Mouse (Mus musculus) embryonic facial prominence, embryonic 14.5 days (tissue): ENCODE data around the gene Dnajb7. TPM values are rescaled to one million over a fixed set of nuclear protein-coding genes. Genes with fewer than 3 reads are reported as not detected.
A peak's percentile ranks its signal among the peaks of the same experiment; 100 is the strongest.

Source experiments
- ATAC-seq: fragments of 200-750 bp; cut with Nextera tagmentation; 2 replicates; pipeline ENCODE4 v1.8.0; 2017; ENCODE audit warnings: low read depth, moderate number of reproducible peaks, moderate TSS enrichment
- DNase-seq: peaks from one replicate; pipeline ENCODE4 v3.0.0-alpha.2; 2015; ENCODE audit warnings: low spot score
- H3K27ac ChIP-seq: fragments of 300-500 bp; sonication (generic); replicated peaks from 2 replicates; pipeline ENCODE4 v1.5.1; 2014; ENCODE audit warnings: low read depth, mild to moderate bottlenecking, low read length, moderate library complexity
- H3K27me3 ChIP-seq: fragments of 300-500 bp; sonication (generic); replicated peaks from 2 replicates; pipeline ENCODE4 v1.6.1; 2014; ENCODE audit warnings: low read length; ENCODE audit not compliant: control insufficient read depth, insufficient read depth
- H3K36me3 ChIP-seq: fragments of 300-500 bp; sonication (generic); 2 replicates; pipeline ENCODE4 v1.6.1; 2014; ENCODE audit warnings: low read length, mixed read lengths; ENCODE audit not compliant: control insufficient read depth, insufficient read depth
- H3K4me1 ChIP-seq: fragments of 300-500 bp; sonication (generic); 2 replicates; pipeline ENCODE4 v1.6.1; 2014; ENCODE audit warnings: antibody characterized with exemption, low read length; ENCODE audit not compliant: control insufficient read depth, insufficient read depth
- H3K4me2 ChIP-seq: fragments of 300-500 bp; sonication (generic); 2 replicates; pipeline ENCODE4 v1.6.1; 2014; ENCODE audit warnings: low read depth, mild to moderate bottlenecking, low read length, moderate library complexity, mixed read lengths
- H3K4me3 ChIP-seq: fragments of 300-500 bp; sonication (generic); 2 replicates; pipeline ENCODE4 v1.5.1; 2014; ENCODE audit warnings: low read depth, mild to moderate bottlenecking, low read length
- H3K9ac ChIP-seq: fragments of 300-500 bp; sonication (generic); 2 replicates; pipeline ENCODE4 v1.6.1; 2014; ENCODE audit warnings: low read depth, mild to moderate bottlenecking, low read length, moderate library complexity, mixed read lengths
- H3K9me3 ChIP-seq: fragments of 300-500 bp; sonication (generic); 2 replicates; pipeline ENCODE4 v1.6.1; 2016; ENCODE audit warnings: low read length; ENCODE audit not compliant: control insufficient read depth
- WGBS: fragments of 180-500 bp; shearing (Covaris S2); extraction: QIAGEN DNeasy Blood & Tissue Kit; methylation state at CpG from one replicate; pipeline ENCODE4 v1.1.7; 2014; 5-methylcytosine and 5-hydroxymethylcytosine counted together
- polyA plus RNA-seq: library from polyadenylated mRNA; unstranded; fragments of >200 nt; fragmentation: Nextera tagmentation; extraction: Ambion mirVana; gene quantifications from 2 replicates; pipeline ENCODE4 v1.2.1, GENCODE M21; 2014

The Dnajb7 gene
- polyA plus RNA-seq: 0.48 and 0.85 TPM in 2 replicates

DNA sequence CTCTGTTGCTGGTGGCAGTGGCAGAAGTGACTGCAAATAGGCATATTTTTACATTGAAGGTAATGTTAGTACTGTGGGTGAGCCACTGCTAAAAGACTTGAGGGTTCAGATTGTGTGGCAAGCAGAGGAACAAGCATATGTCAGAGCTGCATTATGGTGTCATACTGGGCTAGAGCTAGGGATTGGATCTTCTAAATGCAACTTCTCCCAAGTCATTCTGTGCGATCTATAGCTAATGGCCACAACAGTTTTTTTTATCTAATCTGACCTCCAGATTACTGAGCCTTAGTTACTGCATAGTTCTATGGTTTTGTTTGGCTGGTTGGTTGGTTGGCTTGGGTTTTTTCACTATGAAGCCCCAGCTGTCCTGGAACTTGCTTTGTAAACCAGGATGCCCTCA is at the start of gene Dnajb7:
Dnajb7 (minus strand) TSS at position 101 of the 400 bp plus-strand sequence.
- Histone ChIP-seq H3K9ac (no peak within 1 kb of the TSS), H3K4me3 (no peak within 1 kb of the TSS), H3K4me1 (no peaks in the 10 kb centered on the region), H3K27ac (no peak within 1 kb of the TSS), H3K9me3 (no peaks in the 10 kb centered on the region), H3K36me3 (no peaks in the 10 kb centered on the region), H3K27me3 (no peaks in the 10 kb centered on the region), H3K4me2 (no peak within 1 kb of the TSS)
- DNase-seq (no peak), ATAC-seq (no peak)
- 84% methylated on average over 1 of the region's 1 CpGs for WGBS

DNA sequence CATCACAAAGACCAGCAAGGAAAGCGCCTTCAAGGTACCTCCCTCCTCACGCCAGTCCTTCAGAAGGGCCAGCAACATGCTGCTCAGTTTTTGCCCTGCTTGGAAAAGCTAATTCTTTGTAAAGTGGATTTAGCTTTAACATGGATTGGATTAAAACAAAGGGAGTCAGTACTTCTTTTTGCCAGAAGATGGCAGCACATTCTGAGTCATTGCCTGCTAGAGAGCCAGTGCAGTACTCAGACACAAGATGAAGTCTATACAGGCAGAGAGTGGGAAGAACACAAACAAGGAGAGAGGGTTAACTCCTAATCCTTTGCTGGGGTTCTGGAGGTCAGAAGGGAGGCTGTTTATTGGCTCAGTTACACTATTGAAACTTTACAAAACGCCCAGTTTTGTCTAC is 40.4 kb upstream of the Dnajb7 start:
- no peak overlapping the region for H3K4me2 ChIP-seq
- no peak overlapping the region for H3K4me3 ChIP-seq
- peak; percentile 80 for DNase-seq
- no peaks in the 10 kb centered on the region for H3K4me1 ChIP-seq
- H3K9ac ChIP-seq: no peak overlapping the region
- WGBS: 50% methylated on average over 3 of the region's 3 CpGs
- peak; percentile 81 for ATAC-seq
- H3K27ac ChIP-seq: no peak overlapping the region
- H3K27me3 ChIP-seq: no peaks in the 10 kb centered on the region
- no peaks in the 10 kb centered on the region for H3K9me3 ChIP-seq
- peaks cover 42% of the 10 kb centered on the region for H3K36me3 ChIP-seq

DNA sequence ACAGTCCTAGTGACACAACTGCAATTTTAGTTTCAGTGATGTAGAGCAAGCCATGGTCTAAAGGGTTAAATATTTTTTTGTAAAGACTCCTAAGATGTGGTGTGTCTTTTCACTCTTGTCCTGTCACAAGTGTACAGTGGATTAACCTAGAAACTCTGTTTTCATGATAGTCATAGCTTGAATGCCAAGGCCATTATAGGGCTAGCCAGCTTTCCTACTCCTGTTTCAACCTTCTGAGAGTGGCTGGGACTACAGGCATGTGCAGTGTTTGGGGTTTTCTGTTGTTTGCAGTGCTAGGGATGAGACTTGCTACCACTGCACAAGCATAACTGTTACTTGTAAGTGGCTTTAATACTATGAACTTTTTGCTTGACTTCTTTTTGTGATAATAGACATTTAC is 31.1 kb upstream of the Dnajb7 start:
- H3K4me3 ChIP-seq: no peak overlapping the region
- H3K4me1 ChIP-seq: no peaks in the 10 kb centered on the region
- H3K9ac ChIP-seq: no peak overlapping the region
- no peak for ATAC-seq
- peaks cover 41% of the 10 kb centered on the region for H3K36me3 ChIP-seq
- H3K4me2 ChIP-seq: no peak overlapping the region
- no peak for DNase-seq
- H3K27me3 ChIP-seq: no peaks in the 10 kb centered on the region
- no peak overlapping the region for H3K27ac ChIP-seq
- no peaks in the 10 kb centered on the region for H3K9me3 ChIP-seq

DNA sequence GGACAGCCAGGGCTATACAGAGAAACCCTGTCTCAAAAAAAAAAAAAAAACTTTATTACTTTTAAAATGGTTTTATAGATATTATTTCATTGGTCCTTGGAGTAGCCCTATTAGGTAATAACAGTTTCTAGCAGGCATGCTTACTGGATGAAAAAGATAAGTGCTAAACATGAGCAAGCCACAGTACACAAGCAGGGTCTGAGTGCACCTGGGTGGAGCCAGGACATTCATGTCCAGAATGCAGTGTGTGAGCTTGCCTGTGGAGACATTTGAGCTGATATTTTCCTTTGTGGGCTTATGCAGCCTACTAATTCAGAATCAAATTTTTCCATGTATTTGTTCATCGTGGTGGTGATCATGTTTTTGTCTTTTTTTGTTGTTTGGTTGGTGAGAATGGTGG is 30.2 kb upstream of the Dnajb7 start:
- DNase-seq: no peak
- ATAC-seq: no peak
- H3K36me3 ChIP-seq: peaks cover 41% of the 10 kb centered on the region

DNA sequence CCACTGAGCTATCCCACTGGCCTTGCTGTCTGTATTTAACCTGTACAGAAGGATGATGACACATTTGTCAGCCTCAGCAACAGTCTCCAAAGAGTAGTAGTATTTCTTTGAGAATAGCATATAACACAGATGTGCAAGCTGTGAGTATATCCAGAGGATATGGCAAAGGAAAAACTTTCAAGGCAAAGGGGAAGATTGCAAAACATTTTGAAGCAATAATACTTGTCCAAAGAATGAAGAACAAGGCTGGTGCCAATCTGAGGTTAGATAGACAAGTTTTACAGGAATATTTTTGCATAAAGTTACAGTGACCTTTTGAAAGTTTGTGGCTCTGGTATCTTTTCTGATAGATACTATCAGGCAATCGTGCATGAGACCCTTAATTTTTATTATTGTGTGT is 23.1 kb upstream of the Dnajb7 start:
- no peaks in the 10 kb centered on the region for H3K9me3 ChIP-seq
- H3K4me2 ChIP-seq: no peak overlapping the region
- no peak overlapping the region for H3K27ac ChIP-seq
- no peaks in the 10 kb centered on the region for H3K27me3 ChIP-seq
- ATAC-seq (no peak), DNase-seq (no peak)
- no peaks in the 10 kb centered on the region for H3K4me1 ChIP-seq
- 74% methylated on average over 1 of the region's 1 CpGs for WGBS
- H3K9ac ChIP-seq: no peak overlapping the region
- peaks cover 42% of the 10 kb centered on the region for H3K36me3 ChIP-seq
- no peak overlapping the region for H3K4me3 ChIP-seq

More for the DNA sequence above, 30.2 kb upstream of the Dnajb7 start:
- Histone ChIP-seq H3K9ac (no peak overlapping the region), H3K27me3 (no peaks in the 10 kb centered on the region), H3K27ac (no peak overlapping the region), H3K4me1 (no peaks in the 10 kb centered on the region), H3K9me3 (no peaks in the 10 kb centered on the region), H3K4me2 (no peak overlapping the region), H3K4me3 (no peak overlapping the region)
- WGBS: 89% methylated on average over 1 of the region's 1 CpGs

DNA sequence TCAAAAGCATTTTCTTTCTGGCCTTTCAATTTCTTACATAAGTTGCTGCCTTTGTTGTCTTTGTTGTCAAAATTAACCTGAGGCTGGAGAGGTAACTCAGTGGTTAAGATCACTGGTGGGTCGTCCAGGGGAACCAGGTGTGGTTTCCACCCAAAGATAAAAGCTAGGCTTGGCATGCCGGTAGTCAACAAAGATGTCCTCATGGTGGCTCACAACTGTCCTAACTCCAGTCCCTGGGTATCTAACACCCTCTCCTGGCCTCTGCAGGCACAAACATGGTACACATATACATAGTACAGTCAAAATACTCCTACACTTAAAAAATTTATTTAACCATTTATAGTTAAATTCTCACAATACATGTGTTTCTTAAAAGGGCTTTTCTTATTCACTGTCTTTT is 19.8 kb upstream of the Dnajb7 start:
- no peak for DNase-seq
- ATAC-seq: no peak
- no peak overlapping the region for H3K4me3 ChIP-seq
- no peaks in the 10 kb centered on the region for H3K4me1 ChIP-seq
- H3K4me2 ChIP-seq: no peak overlapping the region
- H3K27ac ChIP-seq: no peak overlapping the region
- H3K36me3 ChIP-seq: peaks cover 42% of the 10 kb centered on the region
- H3K27me3 ChIP-seq: no peaks in the 10 kb centered on the region
- 81% methylated on average over 2 of the region's 2 CpGs for WGBS
- no peak overlapping the region for H3K9ac ChIP-seq
- H3K9me3 ChIP-seq: no peaks in the 10 kb centered on the region

DNA sequence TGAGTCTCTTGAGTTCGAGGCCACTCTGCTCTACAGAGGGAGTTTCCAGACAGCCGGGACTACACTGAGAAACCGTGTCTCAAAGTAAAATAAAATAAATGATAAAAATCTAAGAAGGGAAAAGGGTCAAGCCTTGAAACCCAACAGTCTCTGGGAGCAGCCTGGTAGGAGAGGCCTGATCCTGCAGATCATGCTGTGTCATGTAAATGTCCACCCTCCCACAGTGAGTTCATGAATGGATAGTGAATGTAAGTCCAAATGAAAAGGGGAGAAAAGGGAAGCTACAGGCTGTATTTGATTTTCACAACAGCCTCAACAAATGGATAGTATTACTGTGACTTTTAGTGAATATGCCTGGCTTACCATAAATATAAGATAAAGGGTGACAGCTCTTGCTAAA is 17.2 kb upstream of the Dnajb7 start:
- Histone ChIP-seq H3K9ac (no peak overlapping the region), H3K27ac (no peak overlapping the region), H3K9me3 (no peaks in the 10 kb centered on the region), H3K4me3 (no peak overlapping the region), H3K4me1 (no peaks in the 10 kb centered on the region), H3K27me3 (no peaks in the 10 kb centered on the region), H3K36me3 (peaks cover 18% of the 10 kb centered on the region), H3K4me2 (no peak overlapping the region)
- WGBS: 88% methylated on average over 3 of the region's 3 CpGs
- ATAC-seq (no peak), DNase-seq (no peak)

DNA sequence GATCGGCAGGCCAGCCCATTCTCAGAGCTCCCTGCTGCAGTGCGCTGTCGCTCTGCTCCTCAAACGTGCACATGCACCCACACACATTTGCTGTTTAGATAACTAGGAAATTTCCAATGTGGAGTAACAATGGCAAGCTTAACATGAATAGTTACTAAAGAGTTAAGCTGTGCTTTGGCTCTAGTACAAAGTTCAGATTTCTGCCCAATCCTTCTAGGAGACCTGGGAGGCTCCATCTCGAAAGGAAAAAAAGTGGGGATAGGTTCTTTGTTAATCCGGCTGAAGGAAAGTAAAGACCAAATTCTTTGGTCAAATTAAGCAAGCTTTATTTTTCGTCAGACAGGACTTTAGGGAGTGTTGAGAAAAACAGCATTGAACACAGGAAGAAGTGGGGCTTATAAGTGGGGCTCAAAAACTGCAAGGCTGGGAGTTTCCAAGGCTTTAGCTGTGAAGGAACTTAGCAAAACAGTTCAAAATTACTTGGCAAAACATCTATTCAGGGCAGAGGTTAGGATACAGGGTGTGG is 14.1 kb upstream of the Dnajb7 start:
- Histone ChIP-seq H3K4me3 (no peak overlapping the region), H3K4me2 (no peak overlapping the region), H3K9me3 (no peaks in the 10 kb centered on the region), H3K27ac (no peak overlapping the region; the same call in 1 of the 2 replicates), H3K4me1 (no peaks in the 10 kb centered on the region), H3K9ac (no peak overlapping the region), H3K36me3 (peaks cover 2% of the 10 kb centered on the region), H3K27me3 (no peaks in the 10 kb centered on the region)
- 72% methylated on average over 7 of the region's 7 CpGs for WGBS
- DNase-seq (no peak), ATAC-seq (no peak)

DNA sequence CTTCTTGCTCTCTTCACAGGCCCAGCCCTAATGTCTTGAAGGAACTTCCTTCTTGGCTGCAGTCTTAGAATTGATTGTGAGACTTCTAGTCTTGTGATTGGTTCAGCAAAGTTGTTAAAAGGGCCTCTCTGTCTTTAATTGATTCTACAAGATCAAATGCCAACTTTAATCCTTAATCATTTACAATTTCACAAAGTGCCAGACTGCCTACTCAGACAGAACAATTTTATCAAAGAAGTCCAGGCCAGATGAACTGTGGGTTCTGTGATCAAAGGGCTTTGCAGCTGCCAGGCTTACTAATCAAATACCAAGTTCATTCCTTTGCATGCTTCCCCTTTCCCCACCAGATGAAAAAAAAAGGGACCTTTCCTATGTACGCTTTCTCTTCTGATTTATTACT is 13.4 kb upstream of the Dnajb7 start:
- WGBS: 78% methylated on average over 1 of the region's 1 CpGs

More for the DNA sequence above, 13.4 kb upstream of the Dnajb7 start:
- Histone ChIP-seq H3K4me2 (no peak overlapping the region), H3K9me3 (no peaks in the 10 kb centered on the region), H3K27ac (no peak overlapping the region), H3K4me1 (peaks cover 2% of the 10 kb centered on the region; the same call in 1 of the 2 replicates), H3K27me3 (no peaks in the 10 kb centered on the region), H3K36me3 (no peaks in the 10 kb centered on the region), H3K4me3 (no peak overlapping the region), H3K9ac (no peak overlapping the region)
- peak; percentile 6 for DNase-seq
- no peak for ATAC-seq
